Mouse (Mus musculus): ENCODE results near the gene Phactr4. TPM values are rescaled to one million over a fixed set of nuclear protein-coding genes. Genes with fewer than 3 reads are reported as not detected.

Phactr4 gene
- polyA plus RNA-seq, 1 experiment from 2014 or later: 27.3 TPM

- no peaks in the 10 kb centered on the region for H3K9me3 ChIP-seq (replicated peaks)
Measured at GRCm38 (mm10) chr4:132359510-132359909, 62.8 kb downstream of the Phactr4 start.

GRCm38 (mm10) chr4:132356170-132356569 lies 66.1 kb downstream of the Phactr4 start:
- Histone ChIP-seq H3K4me1 (peaks cover 15% of the 10 kb centered on the region), H3K4me3 (replicated peaks) (no peak overlapping the region), H3K27ac (no peak overlapping the region), H3K36me3 (peaks cover 60% of the 10 kb centered on the region), H3K4me2 (no peak overlapping the region), H3K9ac (no peak overlapping the region), H3K9me3 (replicated peaks) (no peaks in the 10 kb centered on the region), H3K27me3 (no peaks in the 10 kb centered on the region)
- peak; percentile 57; the same call in 1 of the 2 replicates for ATAC-seq (replicated peaks; ENCODE audit: low FRiP score)
- 38% methylated on average over 12 of the region's 12 CpGs for WGBS

More at GRCm38 (mm10) chr4:132359510-132359909, 62.8 kb downstream of the Phactr4 start:
- H3K9ac ChIP-seq: no peak overlapping the region
- WGBS: 92% methylated on average over 4 of the region's 4 CpGs
- no peak overlapping the region for H3K4me2 ChIP-seq
- no peak for ATAC-seq (replicated peaks; ENCODE audit: low FRiP score)
- no peaks in the 10 kb centered on the region for H3K4me1 ChIP-seq
- no peak overlapping the region for H3K4me3 ChIP-seq (replicated peaks)
- H3K27me3 ChIP-seq: no peaks in the 10 kb centered on the region
- H3K27ac ChIP-seq: no peak overlapping the region
- peaks cover 79% of the 10 kb centered on the region for H3K36me3 ChIP-seq

- H3K9ac ChIP-seq: no peak overlapping the region
- WGBS: 80% methylated on average over 3 of the region's 3 CpGs
- no peaks in the 10 kb centered on the region for H3K9me3 ChIP-seq (replicated peaks)
- H3K4me3 ChIP-seq (replicated peaks): no peak overlapping the region
- H3K27me3 ChIP-seq: no peaks in the 10 kb centered on the region
- ATAC-seq (replicated peaks; ENCODE audit: low FRiP score): no peak
- H3K27ac ChIP-seq: no peak overlapping the region
- H3K36me3 ChIP-seq: peaks cover 60% of the 10 kb centered on the region
- H3K4me1 ChIP-seq: peaks cover 18% of the 10 kb centered on the region
- H3K4me2 ChIP-seq: no peak overlapping the region
Measured at GRCm38 (mm10) chr4:132355403-132355802, 66.9 kb downstream of the Phactr4 start.

GRCm38 (mm10) chr4:132354571-132354970 lies 67.7 kb downstream of the Phactr4 start:
- H3K4me1 ChIP-seq: peaks cover 18% of the 10 kb centered on the region
- WGBS: 94% methylated on average over 4 of the region's 4 CpGs
- no peak overlapping the region for H3K4me3 ChIP-seq (replicated peaks)
- ATAC-seq (replicated peaks; ENCODE audit: low FRiP score): no peak
- no peak overlapping the region for H3K9ac ChIP-seq
- peak overlapping the region; percentile 4; the same call in 1 of the 2 replicates for H3K27ac ChIP-seq
- H3K36me3 ChIP-seq: peaks cover 58% of the 10 kb centered on the region
- no peaks in the 10 kb centered on the region for H3K27me3 ChIP-seq
- H3K4me2 ChIP-seq: no peak overlapping the region
- H3K9me3 ChIP-seq (replicated peaks): no peaks in the 10 kb centered on the region

GRCm38 (mm10) chr4:132353481-132353885 lies 68.8 kb downstream of the Phactr4 start, which contains the start of gene Rcc1:
Rcc1 (minus strand) TSS chr4:132353605.
- H3K36me3 ChIP-seq: peaks cover 48% of the 10 kb centered on the region
- peak within 1 kb of the TSS; percentile 77 for H3K4me2 ChIP-seq
- peak within 1 kb of the TSS; percentile 98 for H3K27ac ChIP-seq
- ATAC-seq (replicated peaks; ENCODE audit: low FRiP score): peak; percentile 89
- H3K4me3 ChIP-seq (replicated peaks): peak within 1 kb of the TSS; percentile 83
- H3K9ac ChIP-seq: peak within 1 kb of the TSS; percentile 89
- WGBS: under 1% methylated on average over 31 of the region's 31 CpGs
- no peaks in the 10 kb centered on the region for H3K27me3 ChIP-seq
- peaks cover 18% of the 10 kb centered on the region for H3K4me1 ChIP-seq
- H3K9me3 ChIP-seq (replicated peaks): no peaks in the 10 kb centered on the region

GRCm38 (mm10) chr4:132352739-132353138 lies 69.5 kb downstream of the Phactr4 start:
- Histone ChIP-seq H3K27me3 (no peaks in the 10 kb centered on the region), H3K4me1 (peaks cover 18% of the 10 kb centered on the region), H3K36me3 (peaks cover 41% of the 10 kb centered on the region), H3K4me2 (peak overlapping the region; percentile 77), H3K4me3 (replicated peaks) (peak overlapping the region; percentile 83), H3K9me3 (replicated peaks) (no peaks in the 10 kb centered on the region), H3K27ac (peak overlapping the region; percentile 98), H3K9ac (peak overlapping the region; percentile 89)
- under 1% methylated on average over 14 of the region's 14 CpGs for WGBS
- ATAC-seq (replicated peaks; ENCODE audit: low FRiP score): no peak

GRCm38 (mm10) chr4:132351401-132351800 lies 70.9 kb downstream of the Phactr4 start:
- H3K27ac ChIP-seq: peak overlapping the region; percentile 98; the same call in 1 of the 2 replicates
- peak overlapping the region; percentile 77 for H3K4me2 ChIP-seq
- H3K9me3 ChIP-seq (replicated peaks): no peaks in the 10 kb centered on the region
- no peaks in the 10 kb centered on the region for H3K27me3 ChIP-seq
- H3K4me3 ChIP-seq (replicated peaks): peak overlapping the region; percentile 83
- 31% methylated on average over 1 of the region's 1 CpGs for WGBS
- no peak overlapping the region; the same call in 1 of the 2 replicates for H3K9ac ChIP-seq
- peaks cover 21% of the 10 kb centered on the region for H3K4me1 ChIP-seq
- ATAC-seq (replicated peaks; ENCODE audit: low FRiP score): no peak
- peaks cover 28% of the 10 kb centered on the region for H3K36me3 ChIP-seq

GRCm38 (mm10) chr4:132350854-132351253 lies 71.4 kb downstream of the Phactr4 start:
- Histone ChIP-seq H3K4me2 (peak overlapping the region; percentile 77; the same call in 1 of the 2 replicates), H3K27me3 (no peaks in the 10 kb centered on the region), H3K4me3 (replicated peaks) (0 out of 2 replicates have a peak overlapping the region, but pooled peaks have one; percentile 83), H3K4me1 (peaks cover 23% of the 10 kb centered on the region), H3K36me3 (peaks cover 24% of the 10 kb centered on the region), H3K9ac (no peak overlapping the region), H3K27ac (0 out of 2 replicates have a peak overlapping the region, but pooled peaks have one; percentile 7), H3K9me3 (replicated peaks) (no peaks in the 10 kb centered on the region)
- no peak for ATAC-seq (replicated peaks; ENCODE audit: low FRiP score)
- WGBS: 77% methylated on average over 3 of the region's 3 CpGs

- Histone ChIP-seq H3K4me2 (no peak overlapping the region), H3K4me3 (replicated peaks) (no peak overlapping the region), H3K27me3 (no peaks in the 10 kb centered on the region), H3K4me1 (peaks cover 23% of the 10 kb centered on the region), H3K9ac (no peak overlapping the region), H3K9me3 (replicated peaks) (no peaks in the 10 kb centered on the region), H3K27ac (peak overlapping the region; percentile 7; the same call in 1 of the 2 replicates), H3K36me3 (peaks cover 24% of the 10 kb centered on the region)
- WGBS: 57% methylated on average over 2 of the region's 2 CpGs
- no peak for ATAC-seq (replicated peaks; ENCODE audit: low FRiP score)
Measured at GRCm38 (mm10) chr4:132350123-132350740, 72.1 kb downstream of the Phactr4 start.

- H3K27ac ChIP-seq: peak overlapping the region; percentile 7; the same call in 1 of the 2 replicates
- H3K36me3 ChIP-seq: peaks cover 24% of the 10 kb centered on the region
- ATAC-seq (replicated peaks; ENCODE audit: low FRiP score): no peak
- peaks cover 26% of the 10 kb centered on the region for H3K4me1 ChIP-seq
- no peak overlapping the region for H3K4me2 ChIP-seq
- WGBS: 58% methylated on average over 3 of the region's 3 CpGs
- no peaks in the 10 kb centered on the region for H3K27me3 ChIP-seq
- no peak overlapping the region for H3K4me3 ChIP-seq (replicated peaks)
- no peak overlapping the region for H3K9ac ChIP-seq
- H3K9me3 ChIP-seq (replicated peaks): no peaks in the 10 kb centered on the region
Measured at GRCm38 (mm10) chr4:132349495-132350122, 72.7 kb downstream of the Phactr4 start.

- ATAC-seq (replicated peaks; ENCODE audit: low FRiP score): no peak
- no peaks in the 10 kb centered on the region for H3K9me3 ChIP-seq (replicated peaks)
- peaks cover 36% of the 10 kb centered on the region for H3K4me1 ChIP-seq
- H3K27me3 ChIP-seq: no peaks in the 10 kb centered on the region
- H3K36me3 ChIP-seq: peaks cover 20% of the 10 kb centered on the region
- no peak overlapping the region for H3K4me2 ChIP-seq
- 77% methylated on average over 3 of the region's 3 CpGs for WGBS
- no peak overlapping the region for H3K4me3 ChIP-seq (replicated peaks)
- H3K27ac ChIP-seq: peak overlapping the region; percentile 73
- H3K9ac ChIP-seq: no peak overlapping the region
Measured at GRCm38 (mm10) chr4:132346661-132347060, 75.6 kb downstream of the Phactr4 start.

GRCm38 (mm10) chr4:132346261-132346660 lies 76.0 kb downstream of the Phactr4 start:
- Histone ChIP-seq H3K27me3 (no peaks in the 10 kb centered on the region), H3K9ac (no peak overlapping the region), H3K36me3 (peaks cover 16% of the 10 kb centered on the region), H3K4me1 (peaks cover 32% of the 10 kb centered on the region), H3K4me3 (replicated peaks) (no peak overlapping the region), H3K27ac (peak overlapping the region; percentile 73), H3K9me3 (replicated peaks) (no peaks in the 10 kb centered on the region), H3K4me2 (no peak overlapping the region)
- 72% methylated on average over 4 of the region's 4 CpGs for WGBS
- no peak for ATAC-seq (replicated peaks; ENCODE audit: low FRiP score)

Measured in kidney, embryonic 15.5 days (tissue).